Mouse (Mus musculus): ENCODE data around the gene Chd1. TPM values are rescaled to one million over a fixed set of nuclear protein-coding genes. Genes with fewer than 3 reads are reported as not detected.
A peak's percentile ranks its signal among the peaks of the same experiment; 100 is the strongest.

Gene Chd1
- polyA plus RNA-seq, 1 experiment from 2014 or later: 38.0 TPM

DNA sequence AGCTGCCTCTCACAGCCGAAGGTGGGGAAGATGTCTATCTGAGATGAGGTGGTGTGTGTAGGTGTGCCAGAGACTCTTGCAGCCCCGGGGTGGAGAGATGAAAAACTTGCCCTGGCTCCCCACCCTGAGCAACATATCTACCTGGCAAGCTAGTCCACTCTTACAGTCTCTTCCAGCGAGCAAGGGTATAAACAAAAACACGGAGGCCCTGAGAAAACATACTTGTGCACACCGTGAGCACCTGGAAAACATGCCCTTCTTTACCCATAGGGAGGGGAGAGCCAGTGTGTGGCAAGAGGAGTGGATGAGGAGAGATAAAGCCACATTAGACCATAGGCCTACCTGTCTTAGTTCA lies 112.3 kb downstream of the Chd1 start:
- Histone ChIP-seq H3K9ac (no peak overlapping the region), H3K9me3 (no peaks in the 10 kb centered on the region), H3K4me2 (replicated peaks) (no peak overlapping the region), H3K27me3 (replicated peaks) (no peaks in the 10 kb centered on the region), H3K36me3 (peaks cover 48% of the 10 kb centered on the region), H3K27ac (no peak overlapping the region), H3K4me1 (peaks cover 54% of the 10 kb centered on the region), H3K4me3 (no peak overlapping the region)
- ATAC-seq (ENCODE audit: low FRiP score, low read depth): no peak
- WGBS: 92% methylated on average over 5 of the region's 5 CpGs

DNA sequence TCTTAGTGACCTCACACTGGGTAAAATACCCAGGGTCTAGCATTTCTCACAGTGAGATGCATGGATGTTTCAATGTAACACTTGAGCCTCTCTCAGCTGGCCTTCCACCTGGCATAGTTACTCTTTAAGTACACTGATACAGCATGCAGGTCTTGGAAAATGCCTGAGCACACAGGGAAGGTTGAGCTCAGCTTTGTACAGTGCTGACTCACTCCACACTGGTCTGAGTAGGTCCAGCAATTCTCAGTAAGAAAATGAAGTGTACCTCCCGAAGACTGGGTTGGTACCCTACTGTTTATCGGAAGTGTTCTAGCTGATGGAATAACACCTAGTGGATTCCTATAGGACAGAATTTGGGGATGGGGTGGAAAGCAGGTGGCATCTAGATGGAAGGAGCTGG lies 112.9 kb downstream of the Chd1 start:
- H3K4me2 ChIP-seq (replicated peaks): no peak overlapping the region
- 0 out of 2 replicates have a peak, but pooled peaks have one; percentile 35 for ATAC-seq (ENCODE audit: low FRiP score, low read depth)
- WGBS: 97% methylated on average over 2 of the region's 2 CpGs
- peaks cover 43% of the 10 kb centered on the region for H3K36me3 ChIP-seq
- H3K4me1 ChIP-seq: peaks cover 53% of the 10 kb centered on the region
- H3K27me3 ChIP-seq (replicated peaks): no peaks in the 10 kb centered on the region
- no peak overlapping the region for H3K4me3 ChIP-seq
- H3K9me3 ChIP-seq: no peaks in the 10 kb centered on the region
- H3K27ac ChIP-seq: no peak overlapping the region
- no peak overlapping the region for H3K9ac ChIP-seq

DNA sequence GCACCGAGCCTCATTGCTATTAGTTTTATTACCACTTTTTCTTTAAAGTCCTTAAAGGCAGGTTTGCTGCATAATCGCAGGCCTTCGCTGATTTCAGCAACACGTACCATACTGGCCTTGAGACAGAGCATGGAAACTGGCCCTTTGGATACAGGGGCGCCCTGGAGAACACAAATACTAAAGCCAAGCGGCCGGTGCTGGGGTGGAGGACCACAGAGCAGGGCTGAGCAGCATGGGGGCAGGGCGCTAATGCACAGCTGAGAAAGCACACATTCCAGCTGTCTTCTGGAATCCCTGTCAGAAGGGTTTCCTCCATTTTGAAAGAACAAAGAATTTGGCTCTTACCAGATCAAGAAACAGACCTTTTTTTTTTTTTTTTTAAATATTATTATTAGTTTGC lies 113.6 kb downstream of the Chd1 start:
- Histone ChIP-seq H3K36me3 (peaks cover 41% of the 10 kb centered on the region), H3K9ac (no peak overlapping the region)
- WGBS: 84% methylated on average over 8 of the region's 8 CpGs

DNA sequence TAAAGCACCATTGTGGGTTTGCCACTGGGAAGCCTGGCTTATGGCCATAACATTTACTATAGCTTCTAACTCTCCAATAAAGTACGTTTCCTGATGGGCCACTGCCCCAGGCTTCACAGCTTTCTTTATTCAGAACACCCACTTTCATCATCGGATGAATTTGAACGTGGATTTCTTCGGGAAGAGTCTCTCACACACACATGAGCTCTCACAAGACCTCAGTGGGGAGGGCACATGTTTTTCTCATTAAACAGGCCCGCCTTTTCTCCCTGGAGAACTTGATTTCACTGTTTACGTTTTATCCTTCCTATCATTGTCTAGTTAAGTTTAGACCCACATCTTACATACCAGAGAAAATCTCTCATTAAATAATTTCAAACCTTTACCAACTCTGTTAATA lies 115.4 kb downstream of the Chd1 start:
- no peak overlapping the region for H3K9ac ChIP-seq
- H3K4me1 ChIP-seq: peaks cover 46% of the 10 kb centered on the region
- no peak for ATAC-seq (ENCODE audit: low FRiP score, low read depth)
- H3K4me3 ChIP-seq: no peak overlapping the region
- H3K27ac ChIP-seq: no peak overlapping the region
- no peaks in the 10 kb centered on the region for H3K27me3 ChIP-seq (replicated peaks)
- no peaks in the 10 kb centered on the region for H3K9me3 ChIP-seq
- peaks cover 33% of the 10 kb centered on the region for H3K36me3 ChIP-seq
- peak overlapping the region; percentile 39 for H3K4me2 ChIP-seq (replicated peaks)
- WGBS: 65% methylated on average over 6 of the region's 6 CpGs

More for the DNA sequence above, 113.6 kb downstream of the Chd1 start:
- Histone ChIP-seq H3K27me3 (replicated peaks) (no peaks in the 10 kb centered on the region), H3K4me2 (replicated peaks) (no peak overlapping the region), H3K27ac (no peak overlapping the region), H3K4me3 (no peak overlapping the region), H3K4me1 (peaks cover 53% of the 10 kb centered on the region), H3K9me3 (no peaks in the 10 kb centered on the region)
- no peak for ATAC-seq (ENCODE audit: low FRiP score, low read depth)

GRCm38 (mm10) chr17:15820761-15821160 lies 116.0 kb downstream of the Chd1 start:
- Histone ChIP-seq H3K27ac (no peak overlapping the region), H3K9ac (no peak overlapping the region), H3K4me1 (peaks cover 40% of the 10 kb centered on the region), H3K36me3 (peaks cover 30% of the 10 kb centered on the region), H3K27me3 (replicated peaks) (no peaks in the 10 kb centered on the region), H3K4me2 (replicated peaks) (peak overlapping the region; percentile 39), H3K4me3 (no peak overlapping the region), H3K9me3 (no peaks in the 10 kb centered on the region)
- WGBS: 79% methylated on average over 10 of the region's 10 CpGs
- ATAC-seq (ENCODE audit: low FRiP score, low read depth): no peak

GRCm38 (mm10) chr17:15821706-15822105 lies 116.9 kb downstream of the Chd1 start:
- Histone ChIP-seq H3K4me1 (peaks cover 40% of the 10 kb centered on the region), H3K4me2 (replicated peaks) (peak overlapping the region; percentile 39; the same call in 1 of the 2 replicates), H3K27me3 (replicated peaks) (no peaks in the 10 kb centered on the region)

More at GRCm38 (mm10) chr17:15821706-15822105, 116.9 kb downstream of the Chd1 start:
- no peak overlapping the region for H3K9ac ChIP-seq
- 92% methylated on average over 4 of the region's 4 CpGs for WGBS
- H3K4me3 ChIP-seq: no peak overlapping the region
- H3K36me3 ChIP-seq: peaks cover 29% of the 10 kb centered on the region
- ATAC-seq (ENCODE audit: low FRiP score, low read depth): no peak
- no peak overlapping the region for H3K27ac ChIP-seq
- H3K9me3 ChIP-seq: no peaks in the 10 kb centered on the region

Other genes starting within 250 kb of the Chd1 start
- 248 and 252 TPM in 2 replicates for gene Psmb1, start 205.2 kb upstream of the Chd1 start, polyA plus RNA-seq (2016; fragmentation: Nextera tagmentation; extraction: Ambion mirVana)
- gene Tbp, start 205.1 kb upstream of the Chd1 start, polyA plus RNA-seq (2016; fragmentation: Nextera tagmentation; extraction: Ambion mirVana): 56.1 and 60.4 TPM in 2 replicates
- gene Pdcd2, start 177.7 kb upstream of the Chd1 start, polyA plus RNA-seq (2016; fragmentation: Nextera tagmentation; extraction: Ambion mirVana): 66.3 and 70.3 TPM in 2 replicates
- 3.8 and 4.2 TPM in 2 replicates for gene Prdm9, start 140.6 kb upstream of the Chd1 start, polyA plus RNA-seq (2016; fragmentation: Nextera tagmentation; extraction: Ambion mirVana)
- gene Rgmb, start 126.1 kb downstream of the Chd1 start, polyA plus RNA-seq (2016; fragmentation: Nextera tagmentation; extraction: Ambion mirVana): 132 and 145 TPM in 2 replicates